Mouse (Mus musculus) G1E (cell line): Measurements from ENCODE around the gene Pfkfb3.

Experiments
- CTCF ChIP-seq: IDR thresholded peaks from 2 replicates; pipeline ENCODE4 v1.5.1; 2012; ENCODE audit warnings: low read depth, low read length, inconsistent platforms, mixed read lengths
- GATA2 ChIP-seq: IDR thresholded peaks from 2 replicates; pipeline ENCODE4 v1.6.1; 2012; ENCODE audit warnings: low read depth, low read length, inconsistent platforms, borderline replicate concordance
- TAL1 ChIP-seq: conservative IDR thresholded peaks from 2 replicates; pipeline ENCODE4 v1.6.1; 2012; ENCODE audit warnings: low read depth, low read length, inconsistent platforms, mixed read lengths

DNA sequence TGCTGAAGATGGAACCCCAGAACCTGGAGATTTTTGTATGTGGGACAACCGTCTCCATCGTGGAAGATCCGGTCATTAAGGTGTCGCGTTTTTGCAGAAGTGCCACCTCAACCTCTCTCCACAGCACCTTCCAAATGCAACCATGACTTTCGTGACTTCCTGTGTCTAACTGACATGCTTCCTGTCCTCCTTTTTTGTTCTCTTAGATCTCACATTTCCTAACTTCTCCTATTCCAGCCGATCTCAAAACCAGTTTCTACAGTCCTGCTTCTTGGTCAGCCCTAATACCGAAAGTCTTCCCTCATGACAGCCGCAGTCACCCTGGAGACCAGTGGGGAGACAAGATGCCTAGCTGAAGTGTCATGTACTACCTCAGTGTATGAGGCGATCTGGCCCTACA, 5.4 kb downstream of the Pfkfb3 start:
- TF ChIP-seq CTCF = no peak
- TF ChIP-seq TAL1 = no peak
- no peak for TF ChIP-seq GATA2
